Mouse (Mus musculus) testis, adult 2 months (tissue): ENCODE measurements at regions not wholly inside any gene's neighbourhood (a gene's known extent, or its start where the extent isn't known, plus 50 kb on each side); places are given as distances from the start of the nearest gene placed in this dataset.

ENCODE experiments used
- CTCF ChIP-seq: fragments of 200-500 bp; IDR thresholded peaks from 2 replicates; pipeline ENCODE4 v1.5.1; 2012; ENCODE audit warnings: low read depth, mild to moderate bottlenecking, inconsistent platforms, low read length, moderate library complexity; ENCODE audit not compliant: control insufficient read depth, insufficient read depth, insufficient replicate concordance
- POLR2A ChIP-seq: fragments of 200-500 bp; IDR thresholded peaks from 2 replicates; pipeline ENCODE4 v1.6.1; 2012; ENCODE audit warnings: low read depth, mild to moderate bottlenecking, inconsistent platforms, low read length, moderate library complexity; ENCODE audit not compliant: control insufficient read depth

DNA sequence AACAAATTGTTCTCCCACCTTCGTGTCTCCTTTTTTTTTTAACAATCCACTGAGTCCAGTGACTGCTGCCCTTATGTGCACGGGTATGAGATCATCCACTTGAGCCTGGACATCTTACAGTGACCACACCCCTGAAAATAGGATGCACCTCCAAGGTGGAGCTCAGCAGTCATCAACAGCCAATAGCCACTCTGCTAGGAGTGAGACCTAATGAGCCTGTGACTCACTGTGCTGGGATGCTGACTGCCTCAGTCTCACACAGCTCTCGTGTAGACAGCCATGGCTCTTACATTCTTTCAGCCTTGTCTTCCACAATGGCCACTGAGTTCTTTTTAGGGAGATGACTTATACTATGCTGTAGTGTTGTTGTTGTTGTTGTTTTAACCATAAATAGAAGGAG, 133.7 kb upstream of the Zfp462 start:
- TF ChIP-seq POLR2A (no peak), CTCF (no peak)
